Mouse (Mus musculus) MEL (cell line): Measurements from ENCODE around the gene Pole.

ENCODE experiments used
- CTCF ChIP-seq, 3 experiments: IDR thresholded peaks in 2 of 3; conservative IDR thresholded peaks in 1 of 3; 2 replicates each; pipeline ENCODE4 v1.5.1; 2011 to 2012; ENCODE audit warnings: low read length in 3 of 3, low read depth in 2 of 3, mild to moderate bottlenecking in 2 of 3, improper control_type of control experiment in 1 of 3, inconsistent platforms in 1 of 3, mixed read lengths in 1 of 3, moderate library complexity in 1 of 3; ENCODE audit not compliant: control insufficient read depth in 1 of 3, insufficient read depth in 1 of 3, poor library complexity in 1 of 3, severe bottlenecking in 1 of 3
- EP300 ChIP-seq, 2 experiments: IDR thresholded peaks; 2 replicates each; pipeline ENCODE4 v1.6.1; 2011; ENCODE audit warnings: improper control_type of control experiment in 2 of 2, low read length in 2 of 2, low read depth in 1 of 2, mild to moderate bottlenecking in 1 of 2
- ETS1 ChIP-seq: IDR thresholded peaks from 2 replicates; pipeline ENCODE4 v1.6.1; 2012; ENCODE audit warnings: low read depth, mild to moderate bottlenecking, inconsistent platforms, low read length, improper control_type of control experiment, moderate library complexity
- HCFC1 ChIP-seq: IDR thresholded peaks from 2 replicates; pipeline ENCODE4 v1.6.1; 2012; ENCODE audit warnings: low read depth, mild to moderate bottlenecking, inconsistent platforms, low read length, improper control_type of control experiment, moderate library complexity
- JUND ChIP-seq: IDR thresholded peaks from 2 replicates; pipeline ENCODE4 v1.6.1; 2011; ENCODE audit warnings: low read depth, mild to moderate bottlenecking, improper control_type of control experiment, low read length
- POLR2A ChIP-seq, 2 experiments: IDR thresholded peaks; 2 replicates each; pipeline ENCODE4 v1.6.1; 2011 to 2012; ENCODE audit warnings: low read length in 2 of 2, mild to moderate bottlenecking in 2 of 2, control low read depth in 1 of 2, improper control_type of control experiment in 1 of 2, low read depth in 1 of 2, moderate library complexity in 1 of 2; ENCODE audit not compliant: control insufficient read depth in 1 of 2, insufficient read depth in 1 of 2, poor library complexity in 1 of 2
- POLR2AphosphoS2 ChIP-seq: IDR thresholded peaks from 2 replicates; pipeline ENCODE4 v1.6.1; 2011; ENCODE audit warnings: low read length, improper control_type of control experiment
- RCOR1 ChIP-seq: IDR thresholded peaks from 2 replicates; pipeline ENCODE4 v1.6.1; 2012; ENCODE audit warnings: low read depth, mild to moderate bottlenecking, inconsistent platforms, low read length, improper control_type of control experiment
- USF1 ChIP-seq: IDR thresholded peaks from 2 replicates; pipeline ENCODE4 v1.6.1; 2014; ENCODE audit warnings: low read depth, mild to moderate bottlenecking, inconsistent platforms, low read length, improper control_type of control experiment, moderate library complexity
- USF2 ChIP-seq, 2 experiments: IDR thresholded peaks; 2 replicates each; pipeline ENCODE4 v1.6.1; 2011 to 2012; ENCODE audit warnings: improper control_type of control experiment in 2 of 2, low read length in 2 of 2, borderline replicate concordance in 1 of 2, inconsistent platforms in 1 of 2, low read depth in 1 of 2, mild to moderate bottlenecking in 1 of 2; ENCODE audit not compliant: insufficient read depth in 1 of 2
- ZKSCAN1 ChIP-seq: IDR thresholded peaks from 2 replicates; pipeline ENCODE4 v1.6.1; 2012; ENCODE audit warnings: low read depth, mild to moderate bottlenecking, inconsistent platforms, low read length, improper control_type of control experiment, moderate library complexity
- ZNF384 ChIP-seq: IDR thresholded peaks from 2 replicates; pipeline ENCODE4 v1.6.1; 2012; ENCODE audit warnings: low read depth, mild to moderate bottlenecking, inconsistent platforms, low read length, improper control_type of control experiment

DNA sequence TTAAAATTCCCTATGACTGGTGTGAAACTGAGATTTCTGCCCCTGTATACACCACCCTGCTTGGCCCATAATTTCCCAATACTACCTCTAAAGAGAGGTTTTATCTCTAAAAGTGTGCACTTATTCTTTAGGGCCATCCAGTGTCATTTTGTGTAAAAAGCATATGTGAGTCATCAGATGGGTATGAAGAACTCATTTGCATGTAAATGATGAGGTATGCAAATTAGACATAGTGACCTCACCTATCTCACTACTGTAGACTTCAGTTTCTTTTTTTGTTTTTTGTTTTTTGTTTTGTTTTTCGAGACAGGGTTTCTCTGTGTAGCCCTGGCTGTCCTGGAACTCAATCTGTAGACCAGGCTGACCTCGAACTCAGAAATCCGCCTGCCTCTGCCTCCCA is 27.0 kb downstream of the Pole start:
- TF ChIP-seq CTCF (IDR thresholded peaks at IDR 0.05 in 2 of 3, conservative IDR thresholded peaks at IDR 0.05 in 1 of 3; ENCODE audit: control insufficient read depth in 1 of 3, insufficient read depth in 1 of 3, low read depth in 2 of 3, low read length in 3 of 3, poor library complexity in 1 of 3, severe bottlenecking in 1 of 3) (no peak), ZNF384 (no peak), JUND (no peak), EP300 (IDR thresholded peaks at IDR 0.05; ENCODE audit: low read depth in 1 of 2, low read length in 2 of 2) (no peak), POLR2AphosphoS2 (no peak), ETS1 (no peak), USF1 (no peak), USF2 (IDR thresholded peaks at IDR 0.05; ENCODE audit: borderline replicate concordance in 1 of 2, insufficient read depth in 1 of 2, low read depth in 1 of 2, low read length in 2 of 2) (no peak), RCOR1 (no peak), ZKSCAN1 (no peak), HCFC1 (no peak), POLR2A (IDR thresholded peaks at IDR 0.05; ENCODE audit: control insufficient read depth in 1 of 2, insufficient read depth in 1 of 2, low read depth in 1 of 2, low read length in 2 of 2, poor library complexity in 1 of 2) (no peak)
